Mouse (Mus musculus): Measurements from ENCODE around the gene Tm6sf1.

Tm6sf1 gene

DNA sequence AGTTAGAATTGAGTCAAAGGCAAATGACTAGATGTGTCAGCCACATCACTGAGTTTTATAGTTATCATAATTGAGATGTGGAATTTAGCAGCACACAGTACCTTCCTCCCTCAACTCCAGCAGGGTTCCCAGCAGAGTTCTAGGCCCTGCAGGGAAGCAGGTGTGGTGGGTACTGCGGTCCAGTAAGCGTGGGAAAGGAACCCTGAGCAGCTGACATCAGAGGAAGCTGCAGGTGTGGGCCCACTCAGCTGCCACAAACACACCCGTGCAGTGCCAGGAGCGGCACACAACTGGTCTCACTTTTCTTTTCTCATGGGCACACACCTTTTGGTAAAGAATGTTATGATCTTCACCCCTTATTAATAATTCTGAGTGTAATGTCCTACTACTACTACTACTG, 22.0 kb downstream of the Tm6sf1 start:
- DNase-seq (ENCODE audit: extremely low spot score, low read depth, low spot score), result no peak

- no peak for DNase-seq (ENCODE audit: extremely low spot score, low read depth, low spot score)
Observed at GRCm38 (mm10) chr7:81881600-81881999, 22.8 kb downstream of the Tm6sf1 start.

DNA sequence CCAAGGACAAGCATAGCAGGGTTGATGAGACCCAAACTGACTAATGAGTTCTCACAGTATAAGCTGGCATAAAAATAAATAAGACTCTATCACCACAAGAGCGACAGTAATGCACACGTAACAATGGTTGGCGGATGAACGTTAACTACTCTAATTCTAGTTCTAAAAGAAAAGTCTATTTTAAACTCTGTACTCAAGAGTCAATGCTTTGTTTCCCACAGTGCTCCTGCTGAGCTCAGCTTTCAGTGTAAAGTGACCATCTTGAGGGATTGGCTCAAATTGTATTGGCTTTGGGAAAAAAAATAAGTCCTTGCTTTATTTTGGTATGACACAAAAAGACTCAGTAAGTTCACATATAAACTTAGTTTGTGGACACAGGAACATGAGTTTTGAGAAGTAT, 26.3 kb downstream of the Tm6sf1 start:
- DNase-seq (ENCODE audit: extremely low spot score, low read depth, low spot score), result no peak

- no peak for DNase-seq (ENCODE audit: extremely low spot score, low read depth, low spot score)
Observed at GRCm38 (mm10) chr7:81899361-81899760, 40.6 kb downstream of the Tm6sf1 start.

DNA sequence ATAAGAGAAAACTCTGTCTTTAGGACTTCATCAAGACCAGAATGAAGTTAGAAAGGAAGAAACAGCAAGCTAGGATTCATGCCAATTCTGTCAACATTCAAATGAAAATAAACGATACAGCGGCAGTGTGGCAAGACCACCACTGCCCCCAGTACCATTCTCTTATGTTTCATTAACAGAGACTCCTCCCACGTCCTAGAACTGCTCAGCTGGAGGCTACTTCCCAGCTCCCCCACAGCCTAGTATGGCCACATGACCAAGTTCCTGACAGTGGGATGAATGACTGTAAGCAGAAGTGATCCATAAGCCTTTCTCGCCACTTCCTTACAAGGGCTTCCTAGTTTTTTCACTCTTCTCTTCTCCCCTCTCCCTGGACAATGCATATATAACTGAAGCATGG, 45.3 kb downstream of the Tm6sf1 start:
- DNase-seq (ENCODE audit: extremely low spot score, low read depth, low spot score), result no peak

GRCm38 (mm10) chr7:81904926-81905325, 46.1 kb downstream of the Tm6sf1 start:
- no peak for DNase-seq (ENCODE audit: extremely low spot score, low read depth, low spot score)

GRCm38 (mm10) chr7:81918316-81918715, 59.5 kb downstream of the Tm6sf1 start:
- no peak for DNase-seq (ENCODE audit: extremely low spot score, low read depth, low spot score)

DNA sequence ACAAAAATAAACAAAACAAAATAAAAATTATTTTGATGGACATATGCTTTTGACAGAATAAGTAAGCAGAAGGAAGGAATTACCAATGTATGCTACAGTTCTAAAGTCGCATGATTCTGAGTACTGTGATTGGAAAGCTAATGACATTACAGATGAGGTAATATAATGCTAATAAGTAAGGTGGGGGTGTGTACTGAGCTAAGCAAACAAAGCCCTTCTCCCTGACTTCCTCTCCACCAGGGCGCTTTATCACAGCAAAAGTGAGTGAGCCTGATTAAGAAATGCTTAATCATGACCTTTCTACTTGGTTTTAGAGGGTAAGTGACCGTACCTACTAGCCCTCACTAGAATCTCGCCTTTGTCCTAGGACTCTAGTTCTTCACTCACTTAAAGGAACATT, 61.5 kb downstream of the Tm6sf1 start:
- no peak for DNase-seq (ENCODE audit: extremely low spot score, low read depth, low spot score)

GRCm38 (mm10) chr7:81921379-81921952, 62.7 kb downstream of the Tm6sf1 start:
- DNase-seq (ENCODE audit: extremely low spot score, low read depth, low spot score), result no peak

- no peak for DNase-seq (ENCODE audit: extremely low spot score, low read depth, low spot score)
Observed at GRCm38 (mm10) chr7:81928998-81929397, 70.2 kb downstream of the Tm6sf1 start.

DNA sequence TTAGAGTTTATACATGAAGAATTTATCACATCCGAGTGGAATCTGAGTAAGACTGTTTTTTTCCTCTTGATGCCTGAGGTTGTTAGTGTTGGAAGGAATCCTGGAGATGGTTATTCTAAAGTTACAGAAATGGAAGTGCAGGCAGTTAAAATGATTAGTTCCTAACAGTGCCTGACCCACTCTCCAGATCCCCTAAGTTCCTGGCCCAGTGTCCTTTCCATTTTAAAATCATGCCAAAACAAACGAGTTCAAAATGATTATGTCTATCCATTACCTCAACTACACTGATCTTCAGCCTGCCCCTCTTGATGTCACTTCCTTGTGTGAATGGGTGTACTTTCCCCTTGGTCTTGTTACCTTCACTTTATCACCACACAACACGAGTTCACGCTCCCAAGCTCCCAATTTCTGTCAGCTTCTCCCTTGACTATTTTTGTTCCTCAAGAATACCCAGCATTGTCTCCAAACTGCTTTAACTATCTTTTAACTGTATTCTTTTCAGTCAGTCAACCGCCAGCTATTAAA, 73.8 kb downstream of the Tm6sf1 start:
- no peak for DNase-seq (ENCODE audit: extremely low spot score, low read depth, low spot score)

GRCm38 (mm10) chr7:81933061-81933600, 74.3 kb downstream of the Tm6sf1 start:
- no peak for DNase-seq (ENCODE audit: extremely low spot score, low read depth, low spot score)

DNA sequence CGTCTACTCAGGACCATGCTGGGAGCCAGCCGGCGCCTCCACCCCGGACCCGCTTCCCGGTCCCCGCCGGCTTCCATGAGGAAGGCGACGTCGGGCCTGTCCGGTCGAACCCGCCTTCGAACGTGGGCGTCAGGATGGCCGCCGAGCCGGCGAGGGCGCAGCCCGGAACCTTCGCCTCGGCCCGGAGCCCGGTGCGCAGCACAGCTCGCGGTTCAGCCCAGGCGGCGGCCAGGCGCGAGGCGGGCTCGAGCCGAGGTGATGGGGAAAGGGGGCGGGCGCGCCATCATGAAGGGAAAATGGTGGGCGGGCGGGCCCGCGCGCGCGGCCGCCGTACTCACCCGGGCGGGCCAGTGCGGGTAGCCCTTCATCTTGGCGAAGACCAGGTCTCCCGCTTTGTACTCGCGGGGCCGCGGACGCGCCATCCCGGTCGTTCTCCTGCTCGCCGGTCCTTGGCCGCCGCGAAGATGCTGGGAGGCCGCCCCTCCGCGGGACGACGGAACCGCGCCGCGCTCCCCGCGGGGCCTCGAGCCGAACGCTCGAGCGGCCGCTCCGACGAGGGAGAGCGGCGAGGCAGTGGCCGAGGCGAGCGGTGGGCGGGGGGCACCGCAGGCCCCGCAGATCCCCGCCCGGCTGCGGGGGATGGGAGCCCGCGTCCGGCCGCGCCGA, 74.9 kb downstream of the Tm6sf1 start:
- DNase-seq (ENCODE audit: extremely low spot score, low read depth, low spot score), result no peak

Data from hindlimb bud, embryonic 11.5 days (tissue).